Comparison of ENCODE assay signal across 15 mouse cellular contexts in the genomic region with DNA sequence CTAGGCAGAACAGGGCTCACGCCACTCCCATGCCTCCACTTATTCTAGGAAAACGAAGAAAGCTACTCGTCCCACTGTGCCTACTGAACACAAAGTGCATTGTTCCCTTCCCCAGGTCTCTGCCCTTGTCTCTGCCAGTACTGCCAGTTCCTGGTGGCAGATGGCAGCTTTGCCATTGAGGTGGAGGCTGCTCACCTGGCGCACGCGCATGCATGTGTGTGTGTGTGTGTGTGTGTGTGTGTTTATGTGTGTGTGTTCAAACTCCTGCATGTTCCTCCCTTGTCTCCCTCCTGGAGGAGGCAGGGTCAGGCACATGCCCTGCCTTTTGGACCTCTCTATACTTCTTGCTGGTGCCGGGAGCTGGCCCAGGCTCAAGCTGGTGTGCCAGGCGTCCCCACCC. TPM values are rescaled to one million over a fixed set of nuclear protein-coding genes. Genes with fewer than 3 reads are reported as not detected.
"Had no signal": no experiment of that assay in that cellular context is flagged by ENCODE, and none has a peak within 500 bp of the region (broad histone marks: within the 10 kb centered on the region; RNA-seq: fewer than 3 reads in every experiment).

No protein-coding gene starts in this region.

- ATAC-seq: midbrain, embryonic 13.5 days had no signal

- H3K9me3 ChIP-seq: kidney, embryonic 15.5 days; midbrain, embryonic 13.5 days; neural tube, embryonic 12.5 days had no signal

- H3K4me3 ChIP-seq: kidney, embryonic 15.5 days; limb, embryonic 12.5 days; midbrain, embryonic 13.5 days; neural tube, embryonic 12.5 days had no signal

- H3K27ac ChIP-seq: kidney, embryonic 15.5 days; limb, embryonic 12.5 days; liver, embryonic 14.5 days; midbrain, embryonic 13.5 days; neural tube, embryonic 12.5 days had no signal

- H3K27me3 ChIP-seq: kidney, embryonic 15.5 days; neural tube, embryonic 12.5 days had no signal

- H3K4me2 ChIP-seq: kidney, embryonic 15.5 days; limb, embryonic 12.5 days; midbrain, embryonic 13.5 days; neural tube, embryonic 12.5 days had no signal

- H3K36me3 ChIP-seq: kidney, embryonic 15.5 days; limb, embryonic 12.5 days; midbrain, embryonic 13.5 days; neural tube, embryonic 12.5 days had no signal

- H3K9ac ChIP-seq: kidney, embryonic 15.5 days; limb, embryonic 12.5 days; liver, embryonic 14.5 days; midbrain, embryonic 13.5 days; neural tube, embryonic 12.5 days had no signal

- DNase-seq: kidney, postnatal 14 days; liver; lung, adult 18-20 months; thymus, adult 18-20 months; thymus, postnatal 14 days had no signal

RNA-seq across cellular contexts. Expression of a gene that starts 38.5 kb away (rescaled TPM):
- total RNA-seq: megakaryocyte progenitor cell, adult 5-6 weeks; neutrophil, adult 5-6 weeks had no signal
- polyA plus RNA-seq: large intestine, adult 2 months; limb, embryonic 12.5 days; liver, embryonic 14.5 days; lung, embryonic 16.5 days; midbrain, embryonic 13.5 days; neural tube, embryonic 12.5 days; urinary bladder, adult 2 months had no signal
